Mouse (Mus musculus): ENCODE measurements around the gene Slc6a1.

Gene Slc6a1

DNA sequence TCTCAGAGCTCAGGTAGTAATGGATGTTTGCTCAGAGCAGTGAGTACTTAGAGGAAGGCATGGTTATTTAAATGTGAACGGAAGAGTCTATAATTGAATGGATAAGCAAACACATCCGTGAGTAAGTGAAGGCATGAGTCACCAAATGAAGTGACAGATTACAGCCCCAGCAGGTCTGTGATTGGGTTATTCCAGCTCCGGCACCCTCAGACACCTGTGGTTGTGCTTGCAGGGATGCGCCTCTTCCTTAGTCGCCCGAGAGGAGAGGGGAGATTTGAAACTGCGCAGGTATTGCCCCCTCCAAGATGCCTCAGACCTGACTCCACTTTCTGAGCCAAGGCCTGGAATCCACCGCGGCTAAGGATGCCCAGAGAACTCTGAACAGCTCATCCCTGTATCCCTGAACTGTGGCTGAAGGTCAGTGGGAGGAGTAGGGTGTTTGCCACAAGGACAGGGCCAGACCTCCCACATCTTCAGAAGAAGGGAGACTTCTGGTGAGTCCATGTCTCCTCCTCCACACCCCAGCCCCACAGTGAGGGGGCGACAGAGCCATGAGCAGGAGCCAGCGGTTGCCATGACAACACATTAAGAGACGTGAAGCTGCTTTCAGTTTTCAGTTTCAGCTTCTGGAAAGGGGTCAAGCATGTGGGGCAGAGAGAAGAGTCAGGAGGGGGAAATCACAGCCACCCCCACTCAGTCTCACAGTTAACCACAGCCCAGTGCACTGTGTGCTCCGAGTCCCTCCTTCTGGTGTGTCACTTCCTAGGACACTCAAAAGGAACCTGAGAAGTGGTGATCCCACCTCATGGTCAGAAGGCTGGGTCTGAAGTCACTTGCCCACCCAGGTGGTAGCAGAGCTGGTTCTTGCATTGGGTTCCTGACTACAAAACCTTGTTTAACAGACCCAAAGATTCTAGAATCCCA lies 65.7 kb downstream of the Slc6a1 start:
- peak; percentile 30 for DNase-seq (ENCODE audit: extremely low spot score, low spot score)

DNA sequence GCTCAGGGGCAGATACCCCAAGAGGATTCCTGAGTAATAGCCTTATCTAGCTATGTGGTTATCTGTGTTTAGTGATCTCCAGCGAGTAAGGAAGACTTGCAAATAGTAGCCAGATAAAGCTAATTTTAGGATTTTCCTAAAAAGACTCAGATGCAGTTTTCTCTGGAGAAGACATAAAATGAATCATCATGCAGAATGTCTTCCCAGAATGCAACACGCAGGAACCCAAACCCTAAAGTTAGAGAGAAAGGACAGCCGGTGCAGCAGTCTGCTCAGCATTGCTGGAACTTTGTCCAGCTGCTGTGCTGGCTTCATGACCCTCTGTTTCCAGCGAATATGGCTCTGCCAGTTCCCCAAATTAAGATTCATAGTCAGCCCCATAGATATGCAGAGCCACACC lies 72.2 kb downstream of the Slc6a1 start:
- DNase-seq (ENCODE audit: extremely low spot score, low spot score): no peak

GRCm38 (mm10) chr6:114358171-114358570 lies 75.7 kb downstream of the Slc6a1 start:
- DNase-seq (ENCODE audit: extremely low spot score, low spot score): no peak

DNA sequence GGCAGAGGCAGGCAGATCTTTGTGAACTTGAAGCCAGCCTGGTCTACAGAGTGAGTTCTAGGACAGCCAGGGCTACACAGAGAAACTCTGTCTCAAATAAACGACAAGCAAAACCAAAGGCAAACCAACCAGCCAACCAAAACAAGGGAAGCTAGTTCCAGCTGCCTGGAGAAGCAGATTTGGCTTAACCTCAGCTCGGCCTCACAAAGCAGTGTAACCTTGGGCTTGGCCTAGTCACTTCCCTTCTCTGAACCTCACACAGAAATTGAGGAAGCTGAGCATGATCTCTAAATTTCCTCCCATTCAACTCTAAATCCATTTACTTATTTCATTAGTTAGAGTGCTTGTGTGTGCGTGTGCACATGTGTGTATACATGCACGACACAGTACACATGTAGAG lies 79.9 kb downstream of the Slc6a1 start:
- no peak for DNase-seq (ENCODE audit: extremely low spot score, low spot score)

GRCm38 (mm10) chr6:114363740-114364139 lies 81.3 kb downstream of the Slc6a1 start:
- DNase-seq (ENCODE audit: extremely low spot score, low spot score): no peak

DNA sequence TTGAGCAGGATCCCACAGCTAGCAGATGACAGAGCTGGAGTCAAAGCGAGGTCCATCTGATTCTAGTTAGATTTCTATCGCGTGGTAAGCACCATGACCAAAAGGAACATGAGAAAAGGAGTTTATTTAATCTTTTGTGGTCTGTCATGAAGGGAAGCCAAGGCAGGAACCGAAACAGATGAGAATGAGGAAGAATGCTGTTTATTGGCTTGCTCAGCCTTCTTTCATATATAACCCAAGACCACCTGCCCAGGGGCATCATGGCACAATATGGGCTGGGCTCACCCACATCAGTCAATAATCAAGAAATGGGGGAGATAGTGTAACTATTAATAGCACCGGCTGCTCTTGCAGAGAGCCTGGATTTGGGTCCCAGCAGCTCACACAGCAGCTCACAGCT lies 82.3 kb downstream of the Slc6a1 start:
- DNase-seq (ENCODE audit: extremely low spot score, low spot score): no peak

GRCm38 (mm10) chr6:114366191-114366590 lies 83.8 kb downstream of the Slc6a1 start:
- no peak for DNase-seq (ENCODE audit: extremely low spot score, low spot score)
